Mouse (Mus musculus): ENCODE measurements around the gene Hist1h2ao.
"Not testable (repeated sequence)": the region's sequence is repeated elsewhere in the genome, so short reads cannot be mapped to it uniquely, and the experiment has no call there.

- TF ChIP-seq CTCF (IDR thresholded peaks at IDR 0.05; ENCODE audit: control insufficient read depth, insufficient read depth, low read length) = not testable (repeated sequence)
- peak; percentile 95 for TF ChIP-seq POLR2A (IDR thresholded peaks at IDR 0.05; ENCODE audit: borderline replicate concordance, control insufficient read depth, low read depth, low read length)
Observed at GRCm38 (mm10) chr13:21786899-21787629, 23.2 kb upstream of the Hist1h2ao start, which contains the start of the genes Hist1h2an and Hist1h2bp.

All from bone marrow, adult 2 months (tissue).